Mouse (Mus musculus): ENCODE results near the gene Pink1.
A peak's percentile ranks its signal among the peaks of the same experiment; 100 is the strongest.

The Pink1 gene

DNA sequence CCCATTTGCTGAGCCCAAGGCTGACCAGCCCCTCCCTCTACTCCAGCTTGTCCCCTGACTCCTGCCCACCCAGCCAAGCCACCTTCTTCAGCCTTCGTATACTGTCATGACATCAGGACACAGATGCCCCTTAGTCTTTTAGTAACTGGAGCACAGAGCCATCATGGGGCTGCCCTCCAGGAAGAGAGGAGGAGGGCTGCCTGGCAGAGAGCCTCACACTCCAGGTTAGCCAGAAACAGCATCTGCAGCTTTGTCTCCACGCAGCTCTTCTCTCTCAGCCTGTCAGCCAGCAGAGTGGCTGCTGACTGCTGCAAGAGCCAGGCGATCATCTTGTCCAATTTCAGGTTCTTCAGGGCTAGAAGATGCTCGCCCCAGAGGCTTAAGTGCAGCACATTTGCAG, 12.3 kb downstream of the Pink1 start:
- no peak for DNase-seq (ENCODE audit: low read depth, low spot score)

DNA sequence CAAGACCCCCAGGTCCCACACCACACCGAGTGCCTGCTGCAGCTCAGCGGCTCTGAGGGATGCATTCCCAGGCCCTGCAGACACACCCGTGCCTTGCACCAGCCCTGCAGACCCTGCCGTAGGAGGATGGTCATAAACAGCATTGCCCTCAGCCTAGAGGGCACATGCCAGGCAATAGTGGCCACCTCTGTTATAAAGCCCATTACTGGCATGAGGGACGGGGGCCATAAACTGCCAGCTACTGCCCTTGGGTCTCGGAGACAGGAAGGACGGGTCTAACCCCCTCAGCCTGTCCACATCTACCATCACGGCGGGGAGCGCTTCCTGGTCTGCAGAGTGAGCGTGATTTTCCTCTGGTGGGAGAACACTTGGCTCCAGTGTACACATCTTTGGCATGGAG, 13.1 kb downstream of the Pink1 start:
- no peak for DNase-seq (ENCODE audit: low read depth, low spot score)

- DNase-seq (ENCODE audit: low read depth, low spot score): no peak
These were observed 14.0 kb downstream of the Pink1 start for GRCm38 (mm10) chr4:138312105-138312504.

DNA sequence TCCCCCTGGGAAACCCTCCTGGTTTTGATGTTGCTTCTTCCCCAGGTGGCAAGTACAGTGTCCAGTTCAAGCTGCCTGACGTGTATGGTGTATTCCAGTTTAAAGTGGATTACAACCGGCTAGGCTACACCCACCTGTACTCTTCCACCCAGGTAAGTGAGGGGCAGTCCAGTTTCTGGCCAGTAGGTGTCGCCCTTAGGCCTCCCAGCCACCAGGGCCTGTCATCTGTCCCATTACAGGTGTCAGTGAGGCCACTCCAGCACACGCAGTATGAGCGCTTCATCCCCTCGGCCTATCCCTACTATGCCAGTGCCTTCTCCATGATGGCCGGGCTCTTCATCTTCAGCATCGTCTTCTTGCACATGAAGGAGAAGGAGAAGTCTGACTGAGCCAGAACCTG, 14.5 kb downstream of the Pink1 start:
- no peak for DNase-seq (ENCODE audit: low read depth, low spot score)

GRCm38 (mm10) chr4:138310311-138310910, 15.7 kb downstream of the Pink1 start:
- no peak for DNase-seq (ENCODE audit: low read depth, low spot score)

DNA sequence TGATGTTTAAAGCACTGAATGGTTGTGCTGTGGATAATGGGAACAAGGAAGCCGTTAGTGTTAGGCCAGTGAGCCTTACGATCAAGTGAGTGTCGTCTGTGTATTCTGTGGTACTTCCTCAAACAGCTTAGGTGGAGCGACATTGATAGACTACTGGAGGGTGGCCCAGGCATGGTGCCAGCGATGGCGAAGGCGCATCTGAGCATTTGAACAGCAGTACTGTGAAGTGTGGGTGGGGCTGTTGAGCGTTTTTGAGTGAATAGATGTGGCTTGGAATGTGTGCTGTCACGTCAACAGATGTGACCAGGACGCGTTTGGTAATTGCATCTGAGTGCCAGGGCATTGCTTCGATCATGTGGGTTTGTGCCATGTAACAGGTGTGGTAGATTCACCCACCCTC, 18.4 kb downstream of the Pink1 start:
- DNase-seq (ENCODE audit: low read depth, low spot score): no peak

DNA sequence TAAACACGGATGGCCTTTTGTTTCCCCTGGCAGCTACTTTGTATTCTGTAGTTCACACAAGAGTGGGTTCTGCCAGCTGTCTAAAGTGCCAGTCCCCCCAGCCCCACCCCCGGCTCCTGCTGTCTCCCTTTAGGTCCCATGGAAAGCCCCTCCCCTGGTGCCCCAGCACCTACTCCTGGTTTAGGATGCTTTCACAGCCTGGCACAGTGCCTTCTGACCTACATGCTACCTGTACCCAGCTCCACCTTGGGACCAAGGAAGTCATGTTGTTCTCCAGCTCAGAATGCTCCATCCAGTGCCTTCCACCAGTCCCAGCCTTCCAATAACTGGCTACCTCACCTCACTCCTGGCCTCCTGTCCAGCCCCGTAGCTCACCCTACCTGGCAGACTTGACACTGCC, 19.1 kb downstream of the Pink1 start:
- no peak for DNase-seq (ENCODE audit: low read depth, low spot score)

DNA sequence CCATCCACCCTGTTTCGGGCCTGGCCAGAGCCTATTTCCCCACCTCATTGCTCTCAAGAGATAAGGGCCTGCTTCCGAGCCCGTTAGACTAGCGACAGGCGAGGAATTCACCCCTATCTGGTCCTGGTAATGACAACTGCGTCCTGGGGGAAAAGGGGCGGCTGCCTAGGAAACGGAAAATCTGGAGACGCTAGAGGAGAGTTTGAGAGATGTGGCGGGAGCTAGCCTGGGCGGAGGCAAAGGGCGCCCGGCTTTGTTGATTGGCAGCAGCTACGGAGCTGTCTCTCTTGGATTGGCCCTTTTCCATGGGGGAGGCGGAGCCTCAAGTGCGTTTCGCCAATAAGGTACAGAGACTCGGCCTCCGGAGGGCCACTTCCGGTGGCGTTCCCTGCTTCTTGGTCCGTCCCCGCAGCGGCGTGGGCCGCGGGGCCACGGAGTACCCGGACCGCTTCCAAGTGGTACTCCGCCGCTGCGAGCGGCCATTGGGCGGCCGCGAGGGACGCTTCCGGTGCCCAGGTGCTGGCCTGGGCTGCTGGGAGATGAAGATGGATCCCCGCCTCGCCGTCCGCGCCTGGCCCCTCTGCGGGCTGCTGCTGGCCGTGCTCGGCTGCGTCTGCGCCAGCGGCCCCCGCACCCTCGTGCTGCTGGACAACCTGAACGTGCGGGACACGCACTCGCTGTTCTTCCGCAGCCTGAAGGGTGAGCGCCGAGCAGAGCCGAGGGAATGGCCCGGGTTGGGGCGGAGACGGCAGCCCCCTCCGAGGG, 21.6 kb downstream of the Pink1 start, which contains the start of gene Ddost:
Gene Ddost (plus strand): TSS at position 391 of the 765 bp plus-strand sequence.
- peak; percentile 98 for DNase-seq (ENCODE audit: low read depth, low spot score)

GRCm38 (mm10) chr4:138303742-138304141, 22.4 kb downstream of the Pink1 start:
- DNase-seq (ENCODE audit: low read depth, low spot score): no peak

DNA sequence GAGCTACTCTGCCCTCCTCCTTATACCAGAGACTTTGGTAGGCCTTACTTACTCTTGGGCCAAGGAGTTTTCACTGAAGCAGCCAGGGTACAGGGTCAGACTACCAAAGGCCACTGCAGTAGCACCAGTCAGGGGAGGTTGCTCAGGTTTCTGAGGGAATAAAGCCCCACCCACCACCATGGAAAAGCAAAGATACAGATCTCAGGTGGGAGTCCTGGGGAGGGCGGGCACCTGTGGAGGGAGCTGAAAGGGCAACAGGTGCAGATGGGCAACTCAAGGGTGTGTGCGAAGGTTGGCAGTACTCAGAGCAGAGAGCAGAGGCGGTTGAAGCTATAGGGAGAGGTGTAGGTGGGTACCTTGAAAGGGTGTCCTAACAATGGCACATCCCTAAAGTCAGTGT, 23.1 kb downstream of the Pink1 start:
- DNase-seq (ENCODE audit: low read depth, low spot score): no peak

GRCm38 (mm10) chr4:138301271-138301780, 24.8 kb downstream of the Pink1 start:
- no peak for DNase-seq (ENCODE audit: low read depth, low spot score)

- DNase-seq (ENCODE audit: low read depth, low spot score): no peak
These were observed 32.1 kb downstream of the Pink1 start for GRCm38 (mm10) chr4:138293949-138294550.

DNA sequence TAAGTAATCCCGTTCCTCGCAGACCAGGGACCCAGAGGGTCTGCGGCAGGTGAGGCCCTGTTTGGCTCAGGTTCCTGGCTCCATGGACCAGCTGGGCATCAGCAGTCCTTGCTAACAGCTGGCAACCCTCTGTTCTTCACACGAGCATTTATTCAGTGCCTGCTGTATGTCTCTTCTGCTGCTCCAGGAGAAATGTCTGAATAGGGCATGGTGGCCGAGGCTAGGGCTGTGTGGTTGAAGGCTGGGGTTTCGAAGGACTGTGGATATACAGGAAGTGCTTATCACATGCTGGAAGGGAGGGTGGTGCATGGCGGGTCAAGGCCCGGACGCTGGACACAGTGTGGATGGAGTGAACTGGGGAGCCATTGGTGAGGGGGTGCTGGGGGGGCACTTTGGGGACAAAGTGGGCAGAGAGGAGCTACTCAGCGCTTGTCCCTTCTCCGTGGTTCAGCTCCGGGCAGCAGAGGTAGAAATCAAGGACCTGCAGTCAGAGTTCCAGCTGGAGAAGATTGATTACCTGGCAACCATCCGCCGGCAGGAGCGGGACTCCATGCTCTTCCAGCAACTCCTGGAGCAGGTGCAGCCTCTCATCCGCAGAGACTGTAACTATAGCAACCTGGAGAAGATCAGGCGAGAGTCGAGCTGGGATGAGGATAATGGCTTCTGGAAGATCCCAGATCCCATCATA, 32.7 kb downstream of the Pink1 start:
- no peak for DNase-seq (ENCODE audit: low read depth, low spot score)

DNA sequence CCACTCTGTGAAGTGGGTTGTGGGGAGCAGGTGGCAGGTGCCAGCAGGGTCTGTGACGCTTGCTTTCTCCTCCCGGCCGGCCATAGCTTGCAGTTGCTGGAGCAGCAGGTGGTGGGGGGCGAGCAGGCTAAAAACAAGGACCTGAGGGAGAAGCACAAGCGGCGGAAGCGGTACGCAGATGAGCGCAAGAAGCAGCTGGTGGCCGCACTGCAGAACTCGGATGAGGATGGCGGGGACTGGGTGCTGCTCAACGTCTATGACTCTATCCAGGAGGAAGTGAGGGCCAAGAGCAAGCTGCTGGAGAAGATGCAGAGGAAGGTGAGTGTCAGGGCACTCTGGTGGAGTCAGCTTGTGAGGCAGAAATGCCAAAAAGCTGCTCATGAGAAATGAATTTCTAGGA, 34.1 kb downstream of the Pink1 start:
- no peak for DNase-seq (ENCODE audit: low read depth, low spot score)

DNA sequence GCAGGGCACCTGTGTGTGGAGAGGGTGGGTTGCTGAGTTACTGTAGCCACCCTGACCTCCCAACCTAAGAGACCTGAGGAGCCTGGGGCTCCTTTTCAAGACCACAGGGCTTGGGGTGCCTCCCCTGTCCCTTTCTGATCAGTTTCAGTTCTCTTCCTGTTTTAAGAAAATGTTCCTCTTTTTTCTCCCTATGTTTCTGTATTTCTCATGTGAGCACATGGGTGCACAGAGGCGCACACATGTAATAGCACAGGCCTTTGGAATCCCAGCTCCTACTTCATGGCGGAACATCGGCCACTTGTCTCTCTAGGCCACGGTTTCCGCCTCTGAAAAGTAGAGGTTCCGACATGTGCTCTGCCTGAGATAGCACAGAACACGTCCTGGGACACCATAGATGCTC, 37.4 kb downstream of the Pink1 start:
- DNase-seq (ENCODE audit: low read depth, low spot score): no peak

DNA sequence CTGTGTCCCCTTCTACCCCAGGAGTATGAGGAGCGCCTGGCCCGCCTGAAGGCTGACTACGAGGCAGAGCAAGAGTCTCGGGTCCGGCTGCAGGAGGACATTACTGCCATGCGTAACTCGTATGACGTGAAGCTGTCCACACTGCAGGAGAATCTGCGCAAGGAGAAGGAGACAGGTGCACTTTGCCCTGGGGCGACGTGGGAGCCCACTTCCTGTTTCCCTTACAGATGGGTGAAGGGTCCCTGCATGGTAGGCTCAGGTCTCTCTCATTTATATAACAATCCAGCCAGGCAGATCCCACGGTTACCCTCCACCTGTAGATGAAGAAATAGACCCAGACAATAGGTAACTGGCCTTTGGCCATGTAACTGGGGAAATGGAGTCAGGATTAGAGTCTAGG, 39.7 kb downstream of the Pink1 start:
- DNase-seq (ENCODE audit: low read depth, low spot score): no peak

DNA sequence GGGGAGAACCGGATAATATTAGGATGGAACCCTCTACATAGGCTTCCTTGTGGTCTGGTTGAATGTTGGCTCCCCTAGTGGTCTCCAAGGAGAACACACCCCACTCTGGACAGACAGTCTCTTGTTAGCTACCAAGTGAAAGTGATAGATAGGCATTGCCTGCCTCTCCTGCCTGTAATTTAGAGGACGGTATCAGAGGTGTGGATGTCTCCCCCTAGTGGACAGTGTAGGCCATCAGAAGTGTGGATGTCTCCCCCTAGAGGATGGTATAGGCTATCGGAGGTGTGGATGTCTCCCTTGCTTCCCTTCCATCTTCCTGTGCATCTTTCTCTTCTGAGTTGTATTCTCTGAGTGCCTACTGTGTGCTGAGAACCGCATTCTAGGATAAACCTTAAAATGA, 43.3 kb downstream of the Pink1 start:
- DNase-seq (ENCODE audit: low read depth, low spot score): peak; percentile 81

- no peak for DNase-seq (ENCODE audit: low read depth, low spot score)
These were observed 47.8 kb downstream of the Pink1 start for GRCm38 (mm10) chr4:138278346-138278745.

GRCm38 (mm10) chr4:138272011-138272997, 53.8 kb downstream of the Pink1 start:
- no peak for DNase-seq (ENCODE audit: low read depth, low spot score)

DNA sequence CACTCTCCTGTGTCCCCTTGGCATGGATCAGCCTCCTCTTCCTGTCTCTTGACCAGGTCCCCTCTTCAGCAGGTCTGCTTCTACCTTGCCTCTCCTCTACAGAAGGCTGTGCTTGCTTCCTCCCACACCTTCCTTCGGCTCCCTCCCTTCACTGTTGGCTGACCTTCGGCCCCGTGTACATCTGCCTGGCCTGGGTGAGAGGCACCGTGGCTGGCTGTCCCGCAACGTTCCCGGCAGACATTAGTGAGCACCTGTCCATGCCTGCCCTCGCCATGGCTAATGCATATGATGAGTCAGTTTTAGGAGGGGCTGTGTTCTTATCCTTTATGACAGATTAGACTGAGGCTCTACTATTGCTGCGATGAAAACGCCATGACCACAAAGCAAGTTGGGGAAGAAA, 58.2 kb downstream of the Pink1 start:
- DNase-seq (ENCODE audit: low read depth, low spot score): no peak
